Mouse (Mus musculus) hematopoietic stem cell, adult 5-6 weeks (primary cell): ENCODE measurements at regions not wholly inside any gene's neighbourhood (a gene's known extent, or its start where the extent isn't known, plus 50 kb on each side); places are given as distances from the start of the nearest gene placed in this dataset.

Experiments used
- ATAC-seq, 2 experiments: fragments of 125-278 bp in 1 of 2; replicated peaks in 1 of 2; 2 replicates each; pipeline ENCODE4 v1.8.0; 2016 to 2017; ENCODE audit warnings: inconsistent platforms in 2 of 2, mild to moderate bottlenecking in 2 of 2, moderate number of reproducible peaks in 2 of 2, low read depth in 1 of 2, moderate TSS enrichment in 1 of 2; ENCODE audit not compliant: low FRiP score in 2 of 2, poor library complexity in 2 of 2, severe bottlenecking in 2 of 2, insufficient read depth in 1 of 2, low TSS enrichment in 1 of 2

- peak; percentile 22 to 71; a peak in 2 of 4 replicates for ATAC-seq
Observed at GRCm38 (mm10) chr13:35079685-35080084, 52.8 kb upstream of the Eci2 start.

DNA sequence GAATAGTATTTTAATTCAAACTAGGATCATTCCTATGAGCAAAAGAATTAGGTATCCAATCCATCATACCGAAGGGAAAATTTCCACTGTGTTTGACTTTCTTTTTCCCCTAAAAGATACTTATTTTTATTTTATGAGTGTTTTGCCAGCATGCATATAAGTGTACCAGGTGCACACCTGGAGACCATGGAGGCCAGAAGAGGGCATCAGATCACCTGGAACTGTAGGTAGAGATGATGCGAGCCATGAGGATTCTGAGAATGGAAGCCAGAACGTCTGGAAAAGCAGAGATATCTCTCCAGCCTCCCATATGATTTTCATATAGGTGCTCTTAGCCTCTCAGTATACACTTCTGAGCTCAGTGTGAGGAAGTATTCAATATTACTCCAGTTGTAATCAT is 58.5 kb upstream of the Eci2 start:
- no peak for ATAC-seq

DNA sequence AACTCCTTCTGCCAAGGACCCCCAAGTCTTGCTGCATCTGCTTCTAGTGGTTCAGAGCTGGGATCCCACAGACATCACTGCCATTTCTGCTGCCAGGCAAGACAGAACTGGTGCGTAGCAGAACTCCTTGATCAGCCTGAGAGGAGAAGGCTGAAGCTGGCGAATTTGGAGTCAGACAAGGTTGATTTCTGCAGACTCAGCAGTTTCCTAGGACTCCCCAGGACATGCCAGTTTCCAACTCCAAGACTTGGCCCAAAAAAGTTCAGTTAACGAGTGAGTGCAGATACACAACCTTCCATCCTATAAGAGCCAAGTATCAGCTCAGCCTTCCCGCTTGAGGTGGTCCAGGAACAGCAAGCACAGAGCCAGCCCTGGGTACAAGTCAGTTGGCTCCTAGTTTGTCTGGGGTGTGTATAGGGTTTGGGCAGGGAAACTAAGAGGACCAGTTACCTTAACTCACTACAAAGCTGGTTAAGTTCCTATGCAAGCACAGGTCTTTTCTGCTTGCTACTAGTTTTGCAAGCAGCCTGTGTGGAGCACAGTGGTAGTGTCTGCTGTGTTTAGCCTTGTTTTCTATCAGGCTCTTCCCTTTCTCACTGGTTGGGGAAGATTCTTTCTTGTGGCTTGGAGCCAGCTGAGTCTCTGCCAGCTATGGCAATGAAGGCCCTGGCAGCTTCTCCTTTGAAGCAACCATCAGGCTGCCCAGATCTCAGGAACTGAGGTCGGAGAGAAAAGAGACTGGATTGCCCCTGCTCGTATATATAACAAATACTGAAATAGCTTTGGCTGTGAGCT is 60.5 kb upstream of the Eci2 start:
- ATAC-seq: no peak

- no peak for ATAC-seq
Observed at GRCm38 (mm10) chr13:35091155-35091554, 64.3 kb upstream of the Eci2 start.

DNA sequence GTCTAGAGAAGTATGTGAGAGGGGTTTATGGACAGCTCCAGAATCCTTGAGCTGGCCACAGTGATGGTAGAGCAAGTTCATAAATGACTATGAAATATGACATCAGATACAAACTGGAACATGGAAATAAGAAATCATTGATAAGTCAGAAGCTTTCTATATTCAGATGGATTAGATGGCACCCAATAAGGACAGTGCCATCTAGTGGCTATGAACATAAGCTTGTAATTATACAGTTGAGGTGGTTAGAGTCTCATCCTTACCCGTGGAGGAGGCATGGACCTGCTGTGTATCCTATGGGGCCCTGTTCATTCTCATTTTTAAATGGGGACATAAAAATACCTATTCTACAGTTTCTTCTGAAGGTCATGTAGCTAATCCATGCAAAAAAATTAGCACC is 92.9 kb upstream of the Eci2 start:
- no peak; a peak in 1 of 4 replicates for ATAC-seq

DNA sequence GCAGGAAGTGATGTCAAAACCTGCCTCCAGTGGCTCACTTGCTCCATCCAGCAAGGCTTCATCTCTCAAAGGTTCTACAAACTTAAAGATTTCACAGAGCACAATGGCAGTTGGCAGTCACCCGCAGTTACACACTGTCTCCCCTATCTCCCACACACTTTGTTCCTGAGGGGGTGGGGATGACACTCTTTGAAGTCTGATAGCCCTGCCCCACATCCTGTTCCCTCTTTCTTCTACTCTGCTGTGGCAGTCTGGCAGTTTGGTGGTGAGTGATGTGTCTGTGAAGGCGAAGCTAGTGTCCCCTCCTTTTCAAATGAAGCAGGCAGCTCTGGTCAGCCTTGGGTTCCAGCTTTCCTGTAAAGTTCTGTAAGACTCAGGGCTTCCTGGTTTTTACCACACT is 102.6 kb upstream of the Eci2 start:
- ATAC-seq: no peak

GRCm38 (mm10) chr13:35131272-35132185 is 104.6 kb upstream of the Eci2 start:
- ATAC-seq: peak; percentile 69 to 78

- ATAC-seq: no peak
Observed at GRCm38 (mm10) chr13:35151629-35152028, 124.7 kb upstream of the Eci2 start.

GRCm38 (mm10) chr13:35159456-35159855 is 132.6 kb upstream of the Eci2 start:
- no peak for ATAC-seq

DNA sequence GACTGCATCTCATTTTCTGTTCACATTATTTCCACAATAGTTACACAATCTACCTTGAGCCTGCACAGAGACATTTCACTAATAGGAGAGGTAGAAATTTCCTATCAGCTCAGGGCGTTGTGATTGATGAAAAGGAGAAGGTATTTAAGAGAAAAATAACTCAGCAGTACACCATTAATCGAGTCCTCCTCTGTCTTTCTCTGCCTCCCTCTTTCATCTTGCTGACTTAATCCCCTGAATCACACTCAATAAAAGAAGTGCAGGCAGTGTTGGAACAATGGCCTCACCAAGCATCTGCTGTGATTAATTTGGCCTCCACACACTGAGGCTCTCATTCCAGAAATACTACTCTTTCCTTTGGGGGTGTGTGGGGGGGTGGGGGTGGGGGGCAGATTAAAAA is 133.9 kb upstream of the Eci2 start:
- ATAC-seq: no peak

DNA sequence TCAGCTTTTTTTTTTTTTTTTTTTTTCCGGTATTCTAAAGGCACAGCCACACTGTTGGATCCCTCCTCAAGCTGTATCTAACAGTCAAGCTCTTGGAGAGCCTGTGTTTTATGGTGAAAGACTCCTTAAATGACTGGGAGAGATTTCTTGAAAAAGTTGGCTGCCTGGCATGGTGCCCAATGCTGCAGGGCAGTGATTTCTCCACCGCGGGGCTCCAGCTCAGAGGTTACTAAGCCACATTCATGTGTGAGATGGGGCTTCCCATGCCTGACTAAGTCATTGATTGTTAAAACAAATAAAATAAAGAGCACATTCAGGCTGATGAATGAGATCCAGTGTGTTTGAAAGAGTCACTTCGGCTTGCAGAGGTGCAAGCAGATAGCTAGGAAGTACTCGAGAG is 139.2 kb upstream of the Eci2 start:
- ATAC-seq: no peak

DNA sequence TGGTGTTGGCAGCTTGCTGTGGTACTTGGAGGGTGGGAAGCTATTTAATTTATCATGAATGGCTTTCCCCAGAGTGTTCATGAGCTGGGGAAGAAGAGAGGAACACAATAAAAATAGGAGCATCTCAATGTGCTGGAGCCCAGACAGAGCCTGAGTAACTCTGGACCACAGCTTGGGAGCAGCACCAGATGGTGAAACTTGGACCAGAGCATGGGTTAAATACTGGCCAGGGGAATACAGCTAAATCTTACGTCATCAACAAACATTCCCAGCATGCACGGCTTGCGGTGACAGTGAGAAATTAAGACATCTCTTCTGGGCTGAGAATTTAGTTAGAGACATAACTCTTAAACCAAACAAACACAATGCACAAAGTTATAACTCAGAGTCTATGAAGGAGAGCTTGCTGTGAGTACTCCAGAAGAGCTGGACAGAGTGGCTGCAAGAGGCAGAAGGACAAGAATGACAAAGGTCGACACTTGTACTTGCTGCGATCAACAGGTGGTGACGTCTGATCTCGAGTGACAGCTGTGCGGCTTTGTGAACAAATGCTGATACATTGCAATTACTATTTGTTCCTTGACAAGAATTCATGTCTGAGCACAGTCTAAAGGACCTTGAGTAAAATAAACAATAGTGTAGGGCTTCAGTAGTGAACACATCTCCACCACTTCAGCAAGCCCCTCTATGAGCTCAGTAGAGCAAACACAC is 140.1 kb upstream of the Eci2 start:
- no peak for ATAC-seq

GRCm38 (mm10) chr13:35171562-35172254 is 144.8 kb upstream of the Eci2 start:
- ATAC-seq: no peak

DNA sequence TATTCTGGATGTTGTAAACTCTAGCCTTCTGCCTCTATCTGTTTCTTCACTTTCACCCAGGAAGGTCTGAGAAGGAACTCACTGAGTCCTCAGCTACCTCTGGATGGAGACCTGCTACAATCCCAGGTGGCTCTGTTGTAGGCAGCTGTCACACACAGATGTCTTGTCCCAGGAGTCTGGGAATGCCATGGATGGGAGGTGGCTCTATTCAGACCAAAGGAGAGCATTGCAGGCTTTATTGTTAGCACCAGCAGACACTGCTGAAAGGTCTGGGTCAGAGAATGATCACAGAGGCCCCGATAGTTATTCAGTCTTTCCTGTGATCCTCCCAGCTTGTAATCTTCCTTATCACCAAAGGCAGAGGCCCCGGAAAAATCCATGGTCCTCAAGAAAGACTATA is 146.6 kb upstream of the Eci2 start:
- no peak for ATAC-seq

- ATAC-seq: no peak
Observed at GRCm38 (mm10) chr13:35175587-35175986, 148.7 kb upstream of the Eci2 start.

DNA sequence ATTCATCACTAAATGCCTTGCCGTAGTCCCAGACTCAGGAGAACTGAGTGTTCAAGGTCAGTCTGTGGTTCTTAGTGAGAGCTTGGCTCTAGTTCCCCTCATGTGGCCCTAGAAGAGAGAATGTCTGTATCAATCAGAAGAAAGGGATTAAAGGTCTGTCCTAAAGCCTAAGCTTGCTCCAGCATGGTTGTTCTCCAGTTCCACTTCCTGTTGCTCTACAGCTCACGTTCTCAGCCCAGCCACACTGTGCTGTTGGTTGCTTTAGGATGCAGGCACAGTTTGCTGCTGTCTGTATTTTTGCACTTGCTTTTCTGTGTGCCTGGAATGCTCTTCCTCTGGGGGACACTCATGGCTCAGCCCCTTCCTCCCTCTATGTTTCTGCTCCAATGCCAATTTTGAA is 150.4 kb upstream of the Eci2 start:
- no peak; a peak in 1 of 4 replicates for ATAC-seq

DNA sequence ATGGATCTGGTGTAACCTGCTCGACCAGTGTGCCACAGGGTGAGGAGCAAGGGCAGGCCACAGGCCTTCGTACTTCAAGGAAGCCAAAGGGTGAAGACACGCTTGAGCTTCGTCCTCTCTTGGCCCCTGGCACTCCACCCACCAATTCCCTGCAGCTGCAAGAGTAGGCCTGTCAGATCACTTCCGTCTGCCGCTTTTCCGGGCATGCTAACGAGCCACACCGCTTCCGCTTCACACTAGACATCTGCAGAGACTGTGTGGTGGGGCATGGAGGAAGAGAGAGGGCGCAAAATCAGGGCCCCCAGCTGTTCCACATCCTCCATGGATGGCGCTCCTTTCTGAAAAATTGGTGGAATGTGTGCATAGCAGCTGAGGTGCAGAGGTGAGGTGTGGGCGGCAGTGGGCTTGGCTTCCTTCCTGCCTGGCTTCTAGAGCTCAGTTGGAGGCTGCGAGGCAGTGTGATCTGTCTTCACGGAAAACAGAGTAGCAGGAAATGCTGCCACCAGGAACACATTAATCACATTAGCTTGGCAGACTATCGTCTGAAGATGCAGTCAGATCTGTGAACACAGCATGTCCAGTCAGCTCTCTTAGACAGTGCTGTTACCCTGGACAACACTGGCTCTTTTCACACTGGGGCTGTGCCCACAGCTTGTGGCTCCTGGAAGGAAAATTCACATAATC is 162.3 kb upstream of the Eci2 start:
- peak; percentile 96 to 99 for ATAC-seq
